Mouse (Mus musculus): ENCODE measurements around the gene Limd1. TPM values are rescaled to one million over a fixed set of nuclear protein-coding genes. Genes with fewer than 3 reads are reported as not detected.

The Limd1 gene
- polyA plus RNA-seq, 1 experiment from 2014 or later, result 43.3 TPM

- peak; percentile 52 for DNase-seq (ENCODE audit: low spot score)
- H3K4me2 ChIP-seq (ENCODE audit: low read length), result no peak overlapping the region
- ATAC-seq (replicated peaks; ENCODE audit: low FRiP score, low read depth), result no peak
- peak; percentile 59 for TF ChIP-seq CTCF (IDR thresholded peaks at IDR 0.05; ENCODE audit: low read depth)
- no peaks in the 10 kb centered on the region for H3K27me3 ChIP-seq (ENCODE audit: insufficient read depth, low read length)
- H3K27ac ChIP-seq, result 0 out of 2 replicates have a peak overlapping the region, but pooled peaks have one; percentile 32
- H3K36me3 ChIP-seq (ENCODE audit: insufficient read depth, low read length), result peaks cover 5% of the 10 kb centered on the region; the same call in 1 of the 2 replicates
- H3K9me3 ChIP-seq (replicated peaks; ENCODE audit: low read length), result no peaks in the 10 kb centered on the region
- H3K4me3 ChIP-seq (replicated peaks; ENCODE audit: low read depth, low read length), result no peak overlapping the region
- 87% methylated on average over 2 of the region's 2 CpGs for WGBS
- H3K9ac ChIP-seq (ENCODE audit: low read depth, low read length), result no peak overlapping the region
- peaks cover 13% of the 10 kb centered on the region; the same call in 1 of the 2 replicates for H3K4me1 ChIP-seq (replicated peaks; ENCODE audit: insufficient read depth, low read length)
Observed at GRCm38 (mm10) chr9:123507380-123507779, 28.9 kb downstream of the Limd1 start.

DNA sequence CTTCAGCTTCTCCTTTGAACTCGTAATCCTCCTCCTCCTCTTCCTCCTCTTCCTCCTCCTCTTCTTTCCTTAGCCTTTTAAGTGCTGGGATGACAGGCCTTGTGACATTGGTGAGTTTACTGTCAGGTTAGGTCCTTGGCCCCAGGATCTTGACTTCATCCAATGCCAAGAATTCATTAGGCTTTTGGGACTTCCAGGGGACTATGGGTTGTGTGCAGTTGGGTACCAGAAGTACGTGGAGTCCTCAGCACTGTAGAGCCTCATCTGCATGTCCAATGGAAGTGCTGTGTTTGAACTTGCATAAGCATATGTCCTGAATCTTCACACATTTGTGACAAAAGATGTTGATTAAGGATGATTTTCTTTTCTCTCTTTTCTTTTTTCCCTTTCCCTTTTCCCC, 30.5 kb downstream of the Limd1 start:
- DNase-seq (ENCODE audit: low spot score) (no peak), ATAC-seq (replicated peaks; ENCODE audit: low FRiP score, low read depth) (no peak)
- H3K36me3 ChIP-seq (ENCODE audit: insufficient read depth, low read length), result 0 out of 2 replicates have a peak, but pooled peaks cover 9% of the 10 kb centered on the region
- no peaks in the 10 kb centered on the region for H3K9me3 ChIP-seq (replicated peaks; ENCODE audit: low read length)
- peaks cover 13% of the 10 kb centered on the region; the same call in 1 of the 2 replicates for H3K4me1 ChIP-seq (replicated peaks; ENCODE audit: insufficient read depth, low read length)
- 91% methylated on average over 2 of the region's 2 CpGs for WGBS
- no peak overlapping the region for H3K27ac ChIP-seq
- H3K4me3 ChIP-seq (replicated peaks; ENCODE audit: low read depth, low read length), result no peak overlapping the region
- no peak for TF ChIP-seq CTCF (IDR thresholded peaks at IDR 0.05; ENCODE audit: low read depth)
- no peaks in the 10 kb centered on the region for H3K27me3 ChIP-seq (ENCODE audit: insufficient read depth, low read length)
- H3K4me2 ChIP-seq (ENCODE audit: low read length), result no peak overlapping the region
- H3K9ac ChIP-seq (ENCODE audit: low read depth, low read length), result no peak overlapping the region

GRCm38 (mm10) chr9:123509638-123510604, 31.4 kb downstream of the Limd1 start:
- Histone ChIP-seq H3K4me2 (ENCODE audit: low read length) (peak overlapping the region; percentile 15; the same call in 1 of the 2 replicates), H3K9ac (ENCODE audit: low read depth, low read length) (no peak overlapping the region), H3K27ac (peak overlapping the region; percentile 77), H3K9me3 (replicated peaks; ENCODE audit: low read length) (no peaks in the 10 kb centered on the region), H3K4me1 (replicated peaks; ENCODE audit: insufficient read depth, low read length) (peaks cover 13% of the 10 kb centered on the region; the same call in 1 of the 2 replicates), H3K4me3 (replicated peaks; ENCODE audit: low read depth, low read length) (no peak overlapping the region), H3K36me3 (ENCODE audit: insufficient read depth, low read length) (0 out of 2 replicates have a peak, but pooled peaks cover 9% of the 10 kb centered on the region), H3K27me3 (ENCODE audit: insufficient read depth, low read length) (no peaks in the 10 kb centered on the region)
- ATAC-seq (replicated peaks; ENCODE audit: low FRiP score, low read depth) (peak; percentile 78), DNase-seq (ENCODE audit: low spot score) (peak; percentile 49)
- WGBS, result 55% methylated on average over 8 of the region's 8 CpGs
- TF ChIP-seq CTCF (IDR thresholded peaks at IDR 0.05; ENCODE audit: low read depth), result no peak

GRCm38 (mm10) chr9:123510926-123511325, 32.4 kb downstream of the Limd1 start:
- 82% methylated on average over 5 of the region's 5 CpGs for WGBS
- no peak overlapping the region for H3K9ac ChIP-seq (ENCODE audit: low read depth, low read length)
- DNase-seq (ENCODE audit: low spot score) (no peak), ATAC-seq (replicated peaks; ENCODE audit: low FRiP score, low read depth) (peak; percentile 51; the same call in 1 of the 2 replicates)
- H3K4me1 ChIP-seq (replicated peaks; ENCODE audit: insufficient read depth, low read length), result 0 out of 2 replicates have a peak, but pooled peaks cover 8% of the 10 kb centered on the region
- no peak for TF ChIP-seq CTCF (IDR thresholded peaks at IDR 0.05; ENCODE audit: low read depth)
- H3K9me3 ChIP-seq (replicated peaks; ENCODE audit: low read length), result no peaks in the 10 kb centered on the region
- H3K36me3 ChIP-seq (ENCODE audit: insufficient read depth, low read length), result 0 out of 2 replicates have a peak, but pooled peaks cover 9% of the 10 kb centered on the region
- no peak overlapping the region for H3K4me3 ChIP-seq (replicated peaks; ENCODE audit: low read depth, low read length)
- H3K4me2 ChIP-seq (ENCODE audit: low read length), result no peak overlapping the region
- H3K27me3 ChIP-seq (ENCODE audit: insufficient read depth, low read length), result no peaks in the 10 kb centered on the region
- H3K27ac ChIP-seq, result peak overlapping the region; percentile 38

- DNase-seq (ENCODE audit: low spot score), result no peak
- 0 out of 2 replicates have a peak, but pooled peaks cover 3% of the 10 kb centered on the region for H3K4me1 ChIP-seq (replicated peaks; ENCODE audit: insufficient read depth, low read length)
- no peak for ATAC-seq (replicated peaks; ENCODE audit: low FRiP score, low read depth)
- H3K27ac ChIP-seq, result no peak overlapping the region
- TF ChIP-seq CTCF (IDR thresholded peaks at IDR 0.05; ENCODE audit: low read depth), result no peak
- 74% methylated on average over 2 of the region's 2 CpGs for WGBS
- no peaks in the 10 kb centered on the region for H3K9me3 ChIP-seq (replicated peaks; ENCODE audit: low read length)
- no peak overlapping the region for H3K4me3 ChIP-seq (replicated peaks; ENCODE audit: low read depth, low read length)
- H3K9ac ChIP-seq (ENCODE audit: low read depth, low read length), result no peak overlapping the region
- H3K36me3 ChIP-seq (ENCODE audit: insufficient read depth, low read length), result peaks cover 19% of the 10 kb centered on the region; the same call in 1 of the 2 replicates
- no peaks in the 10 kb centered on the region for H3K27me3 ChIP-seq (ENCODE audit: insufficient read depth, low read length)
- H3K4me2 ChIP-seq (ENCODE audit: low read length), result no peak overlapping the region
Observed at GRCm38 (mm10) chr9:123512482-123512881, 34.0 kb downstream of the Limd1 start.

DNA sequence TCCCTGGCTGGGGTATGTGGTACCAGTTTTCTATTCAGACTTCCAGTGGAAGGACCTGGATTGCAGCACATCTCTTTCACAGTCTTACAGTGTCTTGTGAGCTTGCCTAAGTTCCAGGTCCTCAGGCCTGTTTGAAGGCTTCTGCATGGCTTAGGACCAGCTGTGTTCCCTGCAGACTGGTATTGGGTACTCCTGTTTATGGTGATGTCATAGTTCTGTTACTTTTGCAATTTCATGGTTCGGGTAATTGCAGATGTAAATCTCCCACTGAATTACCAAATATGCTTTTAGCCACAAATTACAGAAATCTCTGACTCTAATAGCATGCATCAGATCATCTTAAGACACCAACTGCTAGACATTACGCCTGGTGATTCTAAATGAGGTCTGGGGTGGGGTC, 36.6 kb downstream of the Limd1 start:
- Histone ChIP-seq H3K27ac (no peak overlapping the region), H3K9ac (ENCODE audit: low read depth, low read length) (no peak overlapping the region), H3K4me3 (replicated peaks; ENCODE audit: low read depth, low read length) (no peak overlapping the region), H3K36me3 (ENCODE audit: insufficient read depth, low read length) (peaks cover 25% of the 10 kb centered on the region; the same call in 1 of the 2 replicates), H3K27me3 (ENCODE audit: insufficient read depth, low read length) (no peaks in the 10 kb centered on the region), H3K4me2 (ENCODE audit: low read length) (no peak overlapping the region), H3K4me1 (replicated peaks; ENCODE audit: insufficient read depth, low read length) (0 out of 2 replicates have a peak, but pooled peaks cover under 1% of the 10 kb centered on the region), H3K9me3 (replicated peaks; ENCODE audit: low read length) (no peaks in the 10 kb centered on the region)
- DNase-seq (ENCODE audit: low spot score) (no peak), ATAC-seq (replicated peaks; ENCODE audit: low FRiP score, low read depth) (no peak)
- 84% methylated on average over 2 of the region's 2 CpGs for WGBS
- TF ChIP-seq CTCF (IDR thresholded peaks at IDR 0.05; ENCODE audit: low read depth), result no peak

Measured in kidney, postnatal 0 days (tissue).